Mouse (Mus musculus) retina, postnatal 1 day (tissue): ENCODE data around the gene Bud23.
"Not testable (repeated sequence)": the region's sequence is repeated elsewhere in the genome, so short reads cannot be mapped to it uniquely, and the experiment has no call there.

Experiments used
- DNase-seq: peaks from one replicate; pipeline ENCODE4 v3.0.0-alpha.2; 2012

Bud23 gene

GRCm38 (mm10) chr5:135070448-135070847 is 5.7 kb upstream of the Bud23 start:
- no peak for DNase-seq

- no peak for DNase-seq
These were observed 1.2 kb upstream of the Bud23 start for GRCm38 (mm10) chr5:135066008-135066407.

GRCm38 (mm10) chr5:135064382-135064766 is 385 bp downstream of the Bud23 start:
- no peak for DNase-seq

DNA sequence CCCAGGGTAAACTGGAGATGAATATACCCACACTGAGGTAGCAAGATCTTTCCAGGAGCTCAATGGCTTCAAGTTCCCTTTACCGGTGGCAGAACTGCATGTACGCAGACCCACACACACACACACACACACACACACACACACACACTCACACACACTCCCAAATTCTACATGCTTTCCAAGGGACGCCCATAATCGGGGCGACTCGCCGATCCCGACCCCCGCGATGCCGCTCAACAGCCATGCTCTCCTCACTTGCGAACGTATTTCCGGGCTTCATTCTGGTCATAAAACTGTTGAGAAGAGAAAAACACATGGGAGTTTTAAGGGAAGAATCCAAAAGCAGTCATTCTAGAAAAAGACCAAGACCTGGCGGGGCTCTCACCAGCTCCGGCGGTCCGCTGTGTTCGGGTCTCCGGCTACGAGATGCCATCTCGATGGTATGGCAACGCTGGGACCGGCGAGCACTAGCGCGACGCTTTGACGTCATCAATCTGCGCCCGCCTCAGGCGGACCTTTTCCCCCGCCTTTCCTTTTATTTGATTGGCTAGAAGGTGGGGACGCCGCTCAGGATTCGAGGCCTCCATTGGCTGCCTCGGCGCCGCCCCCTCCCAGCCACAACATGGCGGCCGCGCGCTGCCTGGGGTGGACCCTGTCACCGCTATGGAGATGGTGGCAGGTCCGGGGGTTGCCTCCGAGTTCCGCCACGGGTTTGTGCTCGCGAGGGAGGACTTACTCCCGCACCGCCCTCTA is 954 bp downstream of the Bud23 start, which contains the start of gene Dnajc30:
Gene Dnajc30, plus strand, starts transcription at position 574 of the 753 bp plus-strand sequence.
- DNase-seq, result peak; percentile 99

DNA sequence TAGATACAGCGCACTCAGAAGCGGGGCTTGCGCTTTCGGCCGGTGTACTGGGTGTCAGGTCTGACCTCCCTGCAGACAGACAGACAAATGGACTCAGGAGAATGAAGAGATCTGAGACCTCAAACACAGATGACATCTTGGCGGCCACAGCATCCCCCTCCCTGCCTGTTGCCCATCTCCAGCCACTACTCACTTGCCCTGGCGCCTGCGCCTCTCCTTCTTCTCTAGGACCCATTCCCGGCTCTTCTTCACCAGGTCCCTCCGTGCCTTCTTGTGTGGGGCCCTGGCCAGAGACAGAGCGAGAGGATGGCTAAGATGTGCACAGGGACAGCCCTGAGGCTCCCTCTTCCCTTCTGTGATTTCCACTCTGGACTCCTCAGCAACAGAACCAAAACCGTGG is 11.4 kb downstream of the Bud23 start:
- no peak for DNase-seq

GRCm38 (mm10) chr5:135049268-135049667 is 15.5 kb downstream of the Bud23 start:
- not testable (repeated sequence) for DNase-seq

DNA sequence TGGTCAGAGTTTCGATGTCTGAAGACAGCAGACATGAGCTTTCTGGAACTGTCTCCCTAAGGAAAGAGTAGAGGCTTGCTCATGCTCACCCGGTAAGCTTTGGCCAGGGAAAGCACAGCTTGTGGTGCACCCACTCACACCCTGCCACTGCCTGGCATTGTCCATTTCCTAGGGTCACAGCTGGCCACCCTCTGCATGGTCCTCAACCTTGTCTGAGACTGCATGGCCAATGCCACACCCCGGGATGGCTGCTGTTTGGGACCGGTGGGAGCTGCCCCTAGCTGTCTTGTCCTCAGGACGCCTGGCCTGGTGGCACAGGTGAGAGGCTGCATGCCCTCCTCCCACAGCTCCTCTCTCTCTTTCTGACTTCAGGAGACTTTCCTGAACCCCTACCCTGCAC is 16.2 kb downstream of the Bud23 start:
- DNase-seq, result no peak

DNA sequence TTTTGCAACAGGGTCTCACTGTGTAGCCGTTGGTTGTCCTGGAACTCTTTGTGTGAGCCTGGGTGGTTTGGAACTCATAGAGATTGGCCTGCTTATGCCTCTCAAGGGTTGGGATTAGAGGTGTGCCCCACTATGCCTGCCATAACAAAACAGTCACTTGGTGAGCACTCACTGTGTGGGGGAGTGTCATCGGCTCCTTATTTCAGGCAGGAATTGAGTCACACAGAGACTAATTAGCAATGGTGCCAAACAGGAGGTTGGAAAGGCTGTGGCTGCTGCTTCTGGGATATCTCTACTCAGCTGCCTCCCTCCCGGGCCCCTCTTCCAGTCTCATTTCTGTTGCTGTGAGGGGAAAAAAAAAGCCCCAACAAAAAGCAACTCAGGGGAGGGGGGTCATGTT is 20.2 kb downstream of the Bud23 start:
- DNase-seq, result no peak

DNA sequence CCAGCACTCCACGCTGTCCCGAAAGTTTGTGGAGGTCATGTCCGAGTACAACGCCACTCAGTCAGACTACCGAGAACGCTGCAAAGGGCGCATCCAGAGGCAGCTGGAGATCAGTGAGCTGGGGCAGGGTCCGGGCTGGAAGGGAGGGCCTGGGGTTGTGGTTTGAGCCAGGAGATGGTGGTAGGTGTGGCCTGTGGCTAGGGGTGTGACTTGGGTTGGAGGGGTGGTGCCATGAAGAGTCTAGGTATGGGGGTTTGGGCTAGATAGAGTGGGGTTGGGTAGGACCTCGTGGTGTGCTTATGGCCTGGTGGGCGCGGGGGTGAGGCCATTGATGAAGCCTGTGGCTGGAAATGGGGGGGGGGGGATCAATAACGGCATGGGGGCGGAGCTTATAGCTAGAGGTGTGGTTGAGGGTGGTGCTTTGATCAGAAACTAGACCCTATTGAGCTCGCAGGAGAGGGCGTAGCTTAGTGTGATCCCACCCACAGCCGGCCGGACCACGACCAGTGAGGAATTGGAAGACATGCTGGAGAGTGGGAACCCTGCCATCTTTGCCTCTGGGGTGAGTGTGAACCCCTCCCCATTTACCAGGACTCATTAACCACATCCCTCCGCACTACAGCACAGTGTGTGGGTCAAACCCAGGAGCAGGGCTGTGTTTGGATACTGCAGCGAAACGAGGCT is 22.5 kb downstream of the Bud23 start:
- no peak for DNase-seq

- no peak for DNase-seq
These were observed 24.0 kb downstream of the Bud23 start for GRCm38 (mm10) chr5:135040777-135041176.

- no peak for DNase-seq
These were observed 24.7 kb downstream of the Bud23 start for GRCm38 (mm10) chr5:135040059-135040458.

- DNase-seq, result no peak
These were observed 25.2 kb downstream of the Bud23 start for GRCm38 (mm10) chr5:135039541-135039940.

- no peak for DNase-seq
These were observed 26.8 kb downstream of the Bud23 start for GRCm38 (mm10) chr5:135037946-135038345.

GRCm38 (mm10) chr5:135035608-135036359 is 29.0 kb downstream of the Bud23 start:
- no peak for DNase-seq

DNA sequence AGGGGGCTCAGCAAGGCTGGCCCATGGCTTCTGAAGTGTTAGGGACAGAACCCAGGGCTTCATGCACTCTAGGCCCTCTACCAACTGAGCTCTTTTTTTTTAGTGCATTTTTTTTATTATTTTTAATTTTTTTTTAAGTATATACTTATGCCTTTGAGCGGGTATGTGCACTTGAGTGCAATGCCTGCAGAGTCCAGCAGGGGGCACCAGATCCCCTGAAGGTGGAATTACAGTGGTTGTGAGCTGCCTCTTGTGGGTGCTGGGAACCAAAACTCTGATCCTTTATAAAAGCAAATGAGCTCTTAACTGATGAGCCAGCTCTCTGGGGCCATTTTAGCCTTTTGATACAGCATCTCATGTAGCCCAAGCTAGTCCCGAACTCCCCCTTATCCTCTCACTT is 30.2 kb downstream of the Bud23 start:
- no peak for DNase-seq

DNA sequence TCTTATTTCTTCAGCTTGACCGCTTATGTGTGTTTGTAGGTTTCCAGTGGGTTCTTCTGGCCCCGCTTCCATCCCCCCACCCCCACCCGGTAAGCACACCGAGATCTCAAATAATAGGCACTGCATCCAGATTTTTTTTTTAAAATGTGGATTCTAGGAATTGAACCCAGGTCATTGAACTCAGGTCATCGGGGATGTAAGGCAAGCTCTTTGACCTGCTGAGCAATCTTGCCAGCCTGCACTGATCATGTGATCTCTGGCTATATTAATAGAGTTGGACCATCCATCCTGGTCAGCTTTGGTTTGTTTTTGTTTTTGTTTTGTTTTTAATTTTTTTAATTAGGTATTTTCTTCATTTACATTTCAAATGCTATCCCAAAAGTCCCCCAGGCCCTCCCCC is 32.2 kb downstream of the Bud23 start:
- no peak for DNase-seq

DNA sequence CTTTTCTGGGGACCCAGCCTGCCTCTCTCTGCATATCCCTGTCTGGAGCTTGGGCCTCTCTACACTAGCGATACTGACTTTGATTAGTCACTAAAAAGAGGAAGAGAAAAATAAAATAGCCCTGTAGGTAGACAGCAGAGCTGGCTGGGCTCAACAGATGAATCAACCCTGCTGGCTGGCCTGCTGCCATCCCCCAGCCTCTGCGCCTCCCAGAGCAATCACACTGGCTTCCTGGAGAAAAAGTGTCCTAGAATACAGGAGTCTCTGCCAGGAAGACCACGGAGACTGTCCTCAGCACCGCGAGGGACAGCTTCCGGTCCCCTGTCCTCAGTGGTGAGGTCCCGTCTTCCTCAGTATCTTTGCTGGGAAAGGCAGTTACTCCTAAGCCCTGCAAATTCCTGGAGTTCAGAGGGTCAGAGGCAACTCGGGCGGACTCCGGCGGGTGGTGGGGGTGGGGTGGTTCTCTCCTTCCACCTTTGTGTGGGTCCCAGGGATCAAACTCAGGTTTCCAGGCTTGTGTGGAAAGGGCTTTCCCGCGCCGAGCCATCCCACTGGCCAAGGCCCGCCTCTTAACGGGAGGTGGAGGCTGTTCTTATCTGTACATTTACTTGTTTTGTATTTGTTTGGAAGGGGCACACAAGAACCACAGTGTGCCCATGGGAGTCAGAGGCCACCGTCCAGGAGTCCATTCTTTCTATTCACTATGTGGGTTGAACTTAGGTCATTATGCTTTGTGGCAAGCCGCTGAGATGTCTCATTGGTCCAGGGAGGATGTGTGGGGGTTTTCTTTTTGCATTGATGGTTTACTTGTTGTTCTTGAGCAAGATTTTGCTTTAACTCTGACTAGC is 35.5 kb downstream of the Bud23 start:
- no peak for DNase-seq

DNA sequence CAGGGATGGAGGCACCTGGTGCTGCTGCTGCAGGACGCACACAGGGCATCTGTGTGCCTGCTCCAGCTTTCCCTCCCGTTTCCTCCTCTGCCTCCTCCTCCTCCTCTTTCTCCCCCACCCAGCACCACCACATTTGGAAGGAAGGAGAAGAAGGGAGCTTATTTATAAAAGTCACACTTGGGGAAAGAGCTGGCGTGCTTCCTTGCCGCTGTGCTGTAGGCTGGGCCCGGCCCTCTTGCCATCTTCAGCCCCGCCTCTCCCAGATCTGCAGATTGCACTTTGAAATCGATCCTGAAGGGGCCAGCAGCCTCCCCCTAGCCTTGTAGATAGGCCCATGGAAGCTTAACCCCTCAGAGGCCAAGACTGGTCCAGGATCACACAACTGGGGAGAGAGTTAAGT is 38.9 kb downstream of the Bud23 start:
- no peak for DNase-seq

- no peak for DNase-seq
These were observed 40.0 kb downstream of the Bud23 start for GRCm38 (mm10) chr5:135024665-135025224.

GRCm38 (mm10) chr5:135023344-135024173 is 41.2 kb downstream of the Bud23 start, which contains the start of gene Stx1a:
Stx1a (plus strand) TSS chr5:135023482.
- DNase-seq, result peak; percentile 93

- no peak for DNase-seq
These were observed 42.9 kb downstream of the Bud23 start for GRCm38 (mm10) chr5:135021814-135022213.
